Mouse (Mus musculus) limb, embryonic 14.5 days (tissue): ENCODE measurements around the gene Ppp1r18. TPM values are rescaled to one million over a fixed set of nuclear protein-coding genes. Genes with fewer than 3 reads are reported as not detected.

Experiments
- ATAC-seq: fragments of 200-750 bp; cut with Nextera tagmentation; 2 replicates; pipeline ENCODE4 v1.8.0; 2017; ENCODE audit warnings: low read depth, moderate number of reproducible peaks, moderate TSS enrichment; ENCODE audit not compliant: low FRiP score
- DNase-seq: peaks from one replicate; pipeline ENCODE4 v3.0.0-alpha.2; 2015; ENCODE audit warnings: low spot score
- H3K27ac ChIP-seq: fragments of 300-500 bp; sonication (generic); replicated peaks from 2 replicates; pipeline ENCODE4 v1.5.1; 2014; ENCODE audit warnings: low read depth, mild to moderate bottlenecking, low read length, moderate library complexity, mixed read lengths
- H3K27me3 ChIP-seq: fragments of 300-500 bp; sonication (generic); 2 replicates; pipeline ENCODE4 v1.6.1; 2014; ENCODE audit warnings: low read length, mixed read lengths; ENCODE audit not compliant: control insufficient read depth, insufficient read depth
- H3K36me3 ChIP-seq: fragments of 300-500 bp; sonication (generic); 2 replicates; pipeline ENCODE4 v1.6.1; 2014; ENCODE audit warnings: mild to moderate bottlenecking, low read length, moderate library complexity, mixed read lengths; ENCODE audit not compliant: control insufficient read depth, insufficient read depth
- H3K4me1 ChIP-seq: fragments of 300-500 bp; sonication (generic); 2 replicates; pipeline ENCODE4 v1.6.1; 2014; ENCODE audit warnings: antibody characterized with exemption, low read length, mixed read lengths; ENCODE audit not compliant: control insufficient read depth, insufficient read depth
- H3K4me2 ChIP-seq: fragments of 300-500 bp; sonication (generic); replicated peaks from 2 replicates; pipeline ENCODE4 v1.6.1; 2014; ENCODE audit warnings: low read depth, mild to moderate bottlenecking, low read length, moderate library complexity; ENCODE audit not compliant: severe bottlenecking
- H3K4me3 ChIP-seq: fragments of 300-500 bp; sonication (generic); replicated peaks from 2 replicates; pipeline ENCODE4 v1.5.1; 2014; ENCODE audit warnings: low read length
- H3K9ac ChIP-seq: fragments of 300-500 bp; sonication (generic); 2 replicates; pipeline ENCODE4 v1.6.1; 2014; ENCODE audit warnings: mild to moderate bottlenecking, low read depth, low read length, moderate library complexity; ENCODE audit not compliant: severe bottlenecking
- H3K9me3 ChIP-seq: fragments of 300-500 bp; sonication (generic); 2 replicates; pipeline ENCODE4 v1.6.1; 2016; ENCODE audit warnings: low read length; ENCODE audit not compliant: control insufficient read depth
- POLR2A ChIP-seq: fragments of 200-500 bp; IDR thresholded peaks from 2 replicates; pipeline ENCODE4 v1.8.0; 2012; ENCODE audit warnings: inconsistent platforms, mild to moderate bottlenecking, moderate library complexity, borderline replicate concordance; ENCODE audit not compliant: insufficient read depth, insufficient read length; ENCODE audit errors: extremely low read depth
- WGBS: fragments of 180-500 bp; shearing (Covaris S2); extraction: QIAGEN DNeasy Blood & Tissue Kit; methylation state at CpG from one replicate; pipeline ENCODE4 v1.1.7; 2014; 5-methylcytosine and 5-hydroxymethylcytosine counted together
- polyA plus RNA-seq, 2 experiments: library from polyadenylated mRNA; depleted of rRNA in 1 of 2; stranded (reverse) in 1 of 2; unstranded in 1 of 2; fragments of >200 nt; fragmentation: Nextera tagmentation in 1 of 2; extraction: Ambion mirVana in 1 of 2; gene quantifications; 2 replicates each; pipeline versions ENCODE4 v1.2.1 to v1.2.3; 2012 to 2014

The Ppp1r18 gene
- polyA plus RNA-seq, 2 experiments = 26.3 to 47.2 TPM

DNA sequence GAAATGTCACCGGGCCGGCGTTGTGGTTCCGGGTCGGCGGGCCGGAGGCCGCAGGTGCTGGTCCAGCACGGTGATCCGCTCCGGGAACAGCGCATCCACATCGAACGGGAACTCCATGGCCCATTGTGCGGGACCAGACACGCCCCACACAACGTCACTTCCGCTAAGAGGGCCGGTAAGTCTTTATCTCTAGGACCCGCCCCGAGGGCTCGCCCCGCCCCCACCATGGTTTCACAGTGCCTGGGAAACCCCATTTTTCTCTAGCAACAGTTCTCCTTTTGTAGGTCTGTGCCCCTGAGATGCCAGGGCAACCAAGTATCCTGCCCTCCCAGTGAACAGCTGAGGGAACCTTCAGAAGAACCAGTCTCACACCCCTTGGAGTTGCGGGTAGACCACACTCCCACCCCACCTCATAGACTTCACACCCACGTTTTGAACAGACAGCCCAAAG lies 44.6 kb downstream of the Ppp1r18 start, which contains the start of gene Atat1:
TSS of gene Atat1 (minus strand) at position 157 of the 451 bp plus-strand sequence.
- H3K9ac ChIP-seq = peak within 1 kb of the TSS; percentile 74
- peak within 1 kb of the TSS; percentile 75 for H3K4me3 ChIP-seq
- H3K36me3 ChIP-seq = peaks cover 47% of the 10 kb centered on the region
- H3K4me1 ChIP-seq = peaks cover 6% of the 10 kb centered on the region; the same call in 1 of the 2 replicates
- H3K9me3 ChIP-seq = no peaks in the 10 kb centered on the region
- H3K27ac ChIP-seq = peak within 1 kb of the TSS; percentile 72; the same call in 1 of the 2 replicates
- ATAC-seq (peak; percentile 93), DNase-seq (peak; percentile 93)
- H3K4me2 ChIP-seq = peak within 1 kb of the TSS; percentile 86
- TF ChIP-seq POLR2A = peak; percentile 64; the same call in 1 of the 2 replicates
- 5% methylated on average over 21 of the region's 25 CpGs for WGBS
- no peaks in the 10 kb centered on the region for H3K27me3 ChIP-seq

DNA sequence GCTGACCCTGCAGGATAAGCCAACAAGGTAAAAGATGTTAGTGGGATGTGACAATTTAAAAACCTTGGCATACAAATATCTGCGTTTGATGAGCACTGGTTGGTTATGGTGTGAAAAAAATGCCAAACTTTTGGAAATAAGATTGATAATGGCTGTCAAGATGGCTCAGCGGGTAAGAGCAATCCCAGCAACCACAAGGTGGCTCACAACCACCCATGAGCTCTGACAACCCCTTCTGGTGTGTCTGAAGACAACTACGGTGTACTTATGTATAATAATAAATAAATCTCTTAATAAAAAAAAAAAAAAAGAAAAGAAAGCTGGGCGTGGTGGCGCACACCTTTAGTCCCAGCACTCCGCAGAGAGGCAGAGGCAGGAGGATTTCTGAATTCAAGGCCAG lies 49.6 kb downstream of the Ppp1r18 start:
- TF ChIP-seq POLR2A = no peak
- Histone ChIP-seq H3K36me3 (peaks cover 35% of the 10 kb centered on the region), H3K4me1 (peaks cover 11% of the 10 kb centered on the region)

DNA sequence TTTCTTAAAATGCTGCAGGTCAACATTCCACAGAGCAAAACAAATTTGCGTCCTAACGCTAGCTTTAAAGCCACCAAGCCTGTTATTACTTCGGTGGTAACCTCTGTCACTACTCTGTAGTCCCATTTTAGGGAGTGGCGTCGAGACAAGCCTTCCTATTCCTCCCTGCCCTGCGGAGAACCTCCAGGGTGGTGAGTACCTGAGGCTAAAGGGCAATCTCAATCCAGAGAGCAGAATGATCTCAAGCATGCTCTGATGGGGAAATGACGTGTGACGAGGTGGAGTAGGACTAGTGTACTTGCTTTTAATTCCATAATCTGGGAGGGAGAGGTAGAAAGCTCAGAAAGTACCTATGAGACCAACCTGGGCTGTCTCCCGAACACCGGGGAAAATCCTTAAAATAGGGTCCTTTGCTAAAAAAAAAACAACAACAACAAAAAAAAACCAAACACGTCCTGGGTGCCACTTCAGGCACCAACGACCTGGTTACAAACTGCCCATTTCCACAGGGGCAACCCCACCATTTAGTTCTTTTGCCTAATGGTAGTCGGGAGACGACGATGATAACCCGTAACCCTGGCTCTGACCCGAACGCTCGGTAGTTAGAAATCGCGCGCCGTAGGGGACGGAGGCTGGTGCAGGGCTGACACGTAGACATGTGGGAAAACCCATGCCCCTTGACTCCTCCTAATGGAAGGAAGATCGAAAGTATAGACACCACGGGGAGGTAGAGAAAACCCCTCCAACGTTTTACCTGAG lies 50.3 kb downstream of the Ppp1r18 start:
- Histone ChIP-seq H3K4me1 (peaks cover 17% of the 10 kb centered on the region), H3K27ac (peak overlapping the region; percentile 76; the same call in 1 of the 2 replicates), H3K4me3 (peak overlapping the region; percentile 74), H3K4me2 (peak overlapping the region; percentile 77), H3K27me3 (no peaks in the 10 kb centered on the region), H3K36me3 (peaks cover 37% of the 10 kb centered on the region), H3K9me3 (no peaks in the 10 kb centered on the region), H3K9ac (peak overlapping the region; percentile 98)
- TF ChIP-seq POLR2A = no peak
- ATAC-seq = no peak
- no peak for DNase-seq
- WGBS = 5% methylated on average over 28 of the region's 28 CpGs

More for the DNA sequence above, 49.6 kb downstream of the Ppp1r18 start:
- no peak overlapping the region for H3K9ac ChIP-seq
- no peak overlapping the region for H3K27ac ChIP-seq
- WGBS = 83% methylated on average over 6 of the region's 6 CpGs
- ATAC-seq (no peak), DNase-seq (no peak)
- H3K9me3 ChIP-seq = no peaks in the 10 kb centered on the region
- H3K27me3 ChIP-seq = no peaks in the 10 kb centered on the region
- H3K4me2 ChIP-seq = peak overlapping the region; percentile 77; the same call in 1 of the 2 replicates
- H3K4me3 ChIP-seq = peak overlapping the region; percentile 74

DNA sequence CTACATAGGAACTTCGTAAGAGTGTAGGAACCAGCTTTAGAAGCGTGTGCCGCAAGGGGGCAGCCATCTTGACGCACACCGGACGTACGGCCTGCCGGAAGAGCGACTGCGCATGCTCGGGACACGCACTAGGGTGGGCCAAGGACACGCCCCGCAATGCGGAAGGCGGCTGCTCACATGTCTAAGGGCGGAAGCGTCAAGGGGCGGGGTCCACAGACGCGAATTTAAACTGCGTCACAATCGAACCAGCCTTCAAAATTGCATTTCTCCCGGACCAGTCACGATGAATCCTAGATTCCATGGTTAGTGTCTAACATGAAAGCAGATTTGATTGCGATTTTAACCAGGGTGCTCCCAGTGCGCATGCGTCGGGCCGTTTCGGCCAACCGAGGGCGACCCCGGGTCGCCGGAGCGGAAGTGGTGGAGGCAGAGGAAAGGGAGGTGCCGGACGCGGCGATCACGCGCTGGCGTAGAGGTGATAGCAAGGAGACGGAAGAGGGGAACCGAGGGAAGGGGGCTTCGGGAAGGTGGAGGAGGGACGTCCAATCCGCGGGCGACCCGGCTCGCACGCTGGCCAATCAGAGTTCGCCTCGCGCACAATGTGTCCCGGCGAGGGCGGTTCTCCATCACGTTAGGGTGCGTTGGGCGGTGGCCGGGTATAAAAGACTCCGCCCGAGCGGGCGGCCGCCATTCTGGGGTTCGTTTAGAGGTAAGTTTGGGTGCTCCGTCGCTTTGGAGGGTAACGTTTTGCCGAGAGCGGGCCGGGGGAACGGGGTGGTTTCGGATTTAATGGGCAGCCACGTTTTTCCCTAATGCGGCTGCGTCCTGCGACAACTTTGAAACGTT lies 51.1 kb downstream of the Ppp1r18 start, which contains the start of the genes Mrps18b and Ppp1r10:
TSS of gene Mrps18b (minus strand) at position 93 of the 846 bp plus-strand sequence.
TSS of gene Ppp1r10 (plus strand) at position 138 of the 846 bp plus-strand sequence.
- Histone ChIP-seq H3K27me3 (no peaks in the 10 kb centered on the region), H3K27ac (peak within 1 kb of the TSS; percentile 97), H3K36me3 (peaks cover 37% of the 10 kb centered on the region), H3K9me3 (no peaks in the 10 kb centered on the region), H3K4me2 (peak within 1 kb of the TSS; percentile 77), H3K4me1 (peaks cover 17% of the 10 kb centered on the region), H3K9ac (peak within 1 kb of the TSS; percentile 98), H3K4me3 (peak within 1 kb of the TSS; percentile 74)
- peak; percentile 99; the same call in 1 of the 2 replicates for TF ChIP-seq POLR2A
- under 1% methylated on average over 81 of the region's 83 CpGs for WGBS
- DNase-seq = peak; percentile 98
- peak; percentile 92 for ATAC-seq

DNA sequence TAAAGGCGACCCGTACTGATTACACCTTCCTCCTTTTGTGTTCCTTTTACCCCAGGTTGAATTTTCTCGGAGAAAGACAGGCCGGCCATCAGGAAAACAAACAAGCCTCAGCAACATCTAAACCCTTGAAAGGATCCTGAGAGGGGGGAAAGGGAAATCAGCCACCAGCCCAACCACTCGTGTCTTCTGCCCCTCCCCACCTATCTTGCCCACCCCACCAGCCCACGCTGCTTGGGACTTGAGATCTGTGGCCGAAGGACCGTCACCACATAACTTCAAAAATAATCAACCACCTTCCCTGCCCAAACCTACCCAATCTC lies 51.7 kb downstream of the Ppp1r18 start:
- H3K9me3 ChIP-seq = no peaks in the 10 kb centered on the region
- peak overlapping the region; percentile 77 for H3K4me2 ChIP-seq
- H3K36me3 ChIP-seq = peaks cover 37% of the 10 kb centered on the region
- no peak for DNase-seq
- no peak for TF ChIP-seq POLR2A
- peak overlapping the region; percentile 98 for H3K9ac ChIP-seq
- peaks cover 17% of the 10 kb centered on the region for H3K4me1 ChIP-seq
- WGBS = under 1% methylated on average over 8 of the region's 8 CpGs
- H3K27ac ChIP-seq = peak overlapping the region; percentile 97
- H3K4me3 ChIP-seq = peak overlapping the region; percentile 74
- no peaks in the 10 kb centered on the region for H3K27me3 ChIP-seq
- ATAC-seq = no peak
